Mouse (Mus musculus): ENCODE results near the gene Cpne9.

DNA sequence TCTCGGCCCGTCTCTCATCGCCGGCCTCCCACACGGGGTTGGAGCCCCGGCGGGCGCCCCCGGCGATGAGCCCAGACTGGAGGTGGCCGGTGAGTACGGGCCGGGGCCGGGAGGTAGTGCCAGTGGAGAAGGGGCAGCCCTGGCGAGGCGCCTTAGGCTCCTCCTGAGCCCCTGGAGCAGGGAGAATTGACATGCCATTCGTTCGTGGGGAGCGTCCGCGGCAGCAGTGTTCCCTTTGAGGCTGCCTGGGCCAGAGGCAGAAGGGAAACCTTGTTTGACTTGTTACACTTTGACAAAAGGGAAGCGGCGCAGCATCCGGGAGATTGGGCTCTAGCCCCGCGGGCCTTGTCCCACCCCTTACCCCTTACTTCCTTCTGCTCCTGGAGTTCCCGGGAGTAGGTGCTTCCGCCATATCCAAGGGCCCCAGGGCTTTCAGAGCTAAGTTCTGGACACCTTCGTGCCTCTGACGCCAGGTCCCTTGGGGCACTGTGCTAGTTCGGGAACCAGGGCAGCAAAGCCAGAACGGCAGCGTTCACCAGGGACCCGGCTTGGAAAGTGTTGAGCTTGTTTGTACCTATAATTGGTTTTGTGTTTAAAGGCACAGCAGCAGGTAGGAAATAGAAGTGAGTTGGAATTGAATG is 25.5 kb downstream of the Cpne9 start:
- no peak for TF ChIP-seq CTCF (conservative IDR thresholded peaks at IDR 0.05; ENCODE audit: low read length)
- TF ChIP-seq NANOG (IDR thresholded peaks at IDR 0.05; ENCODE audit: borderline replicate concordance, low read length): no peak

Measured in E14TG2a.4 (cell line).